Mouse (Mus musculus): ENCODE data around the gene Stn1. TPM values are rescaled to one million over a fixed set of nuclear protein-coding genes. Genes with fewer than 3 reads are reported as not detected.
A peak's percentile ranks its signal among the peaks of the same experiment; 100 is the strongest.

Stn1 gene
- total and polyA plus RNA-seq, 3 experiments, result 15.7 to 20.0 (median 15.8) TPM

DNA sequence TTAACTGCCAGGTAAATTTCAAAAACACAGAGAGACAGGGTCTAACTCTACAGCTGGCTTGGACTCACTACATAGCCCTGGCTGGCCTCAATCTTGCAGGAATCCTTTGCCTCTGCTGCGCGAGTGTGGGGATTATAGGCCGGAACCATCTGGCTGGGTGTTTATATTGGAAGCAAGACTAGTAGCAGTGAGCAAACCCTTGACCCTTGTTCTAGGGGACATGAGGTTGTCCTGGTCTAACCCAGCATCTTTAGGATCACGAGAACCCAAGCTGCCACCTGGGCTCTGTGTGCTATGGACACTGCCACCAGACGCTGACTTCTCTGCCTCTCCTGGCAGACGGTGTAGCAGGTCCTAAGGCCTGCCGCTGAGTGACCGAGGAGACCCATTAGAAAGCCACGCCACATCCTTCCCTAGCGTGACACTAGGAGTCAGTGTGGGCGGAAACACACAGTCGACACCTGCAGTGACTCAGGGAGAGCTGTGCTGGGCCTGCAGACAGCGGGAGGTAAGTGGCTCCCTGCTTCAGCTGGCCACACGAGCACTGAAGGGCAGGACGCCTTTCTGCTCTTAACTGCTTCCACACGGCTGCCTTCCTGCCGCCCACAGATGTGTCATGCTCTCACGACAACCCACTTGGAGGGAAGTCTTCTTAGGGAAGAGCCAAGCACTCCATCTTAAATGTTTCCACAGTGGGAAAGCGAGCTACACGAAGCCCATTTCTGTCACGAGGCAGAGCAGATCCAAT lies 10.9 kb downstream of the Stn1 start:
- 52% methylated on average over 21 of the region's 21 CpGs for WGBS
- Histone ChIP-seq H3K9ac (ENCODE audit: low read depth, low read length) (peak overlapping the region; percentile 21; the same call in 1 of the 2 replicates), H3K27ac (peak overlapping the region; percentile 52), H3K79me2 (replicated peaks; ENCODE audit: control insufficient read depth, insufficient read depth, low read length) (no peaks in the 10 kb centered on the region), H3K36me3 (ENCODE audit: control insufficient read depth, insufficient read depth, low read length) (no peaks in the 10 kb centered on the region), H3K4me1 (ENCODE audit: control insufficient read depth, insufficient read depth, low read length) (peaks cover 4% of the 10 kb centered on the region), H3K4me3 (no peak overlapping the region), H3K27me3 (ENCODE audit: control insufficient read depth, insufficient read depth, low read length) (no peaks in the 10 kb centered on the region)
- DNase-seq, result no peak
- intact Hi-C loops (cut with DNase I), result no loop called here
- TF ChIP-seq CTCF (IDR thresholded peaks at IDR 0.05), result no peak
- no peak for TF ChIP-seq EP300 (IDR thresholded peaks at IDR 0.05; ENCODE audit: insufficient read depth, low read depth, low read length)
- TF ChIP-seq POLR2A (IDR thresholded peaks at IDR 0.05; ENCODE audit: insufficient read depth, low read depth, low read length), result no peak

DNA sequence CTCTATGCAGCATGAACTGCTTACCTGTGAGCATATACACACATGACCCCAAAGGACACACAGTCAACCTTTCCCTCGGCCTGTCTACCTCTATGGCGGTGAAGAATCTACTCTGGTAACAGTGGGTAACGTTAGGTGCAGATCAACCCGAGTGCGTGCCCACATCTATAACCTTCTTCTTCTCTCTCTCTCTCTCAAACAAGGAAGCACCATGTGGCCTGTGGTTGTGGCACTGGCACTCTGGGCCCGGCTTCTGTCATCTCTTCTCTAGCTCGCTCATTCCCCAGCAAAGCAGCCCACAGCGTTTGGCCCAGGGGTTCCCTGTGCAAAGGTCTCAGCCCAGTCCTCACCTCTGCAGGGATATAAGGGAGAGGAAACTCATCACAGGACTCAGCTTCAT lies 12.4 kb downstream of the Stn1 start:
- Histone ChIP-seq H3K27me3 (ENCODE audit: control insufficient read depth, insufficient read depth, low read length) (no peaks in the 10 kb centered on the region), H3K4me3 (no peak overlapping the region), H3K79me2 (replicated peaks; ENCODE audit: control insufficient read depth, insufficient read depth, low read length) (no peaks in the 10 kb centered on the region), H3K36me3 (ENCODE audit: control insufficient read depth, insufficient read depth, low read length) (no peaks in the 10 kb centered on the region), H3K27ac (no peak overlapping the region), H3K4me1 (ENCODE audit: control insufficient read depth, insufficient read depth, low read length) (peaks cover 4% of the 10 kb centered on the region), H3K9ac (ENCODE audit: low read depth, low read length) (no peak overlapping the region)
- intact Hi-C loops (cut with DNase I), result no loop called here
- no peak for TF ChIP-seq POLR2A (IDR thresholded peaks at IDR 0.05; ENCODE audit: insufficient read depth, low read depth, low read length)
- TF ChIP-seq CTCF (IDR thresholded peaks at IDR 0.05), result no peak
- no peak for TF ChIP-seq EP300 (IDR thresholded peaks at IDR 0.05; ENCODE audit: insufficient read depth, low read depth, low read length)
- 93% methylated on average over 8 of the region's 8 CpGs for WGBS
- no peak for DNase-seq

DNA sequence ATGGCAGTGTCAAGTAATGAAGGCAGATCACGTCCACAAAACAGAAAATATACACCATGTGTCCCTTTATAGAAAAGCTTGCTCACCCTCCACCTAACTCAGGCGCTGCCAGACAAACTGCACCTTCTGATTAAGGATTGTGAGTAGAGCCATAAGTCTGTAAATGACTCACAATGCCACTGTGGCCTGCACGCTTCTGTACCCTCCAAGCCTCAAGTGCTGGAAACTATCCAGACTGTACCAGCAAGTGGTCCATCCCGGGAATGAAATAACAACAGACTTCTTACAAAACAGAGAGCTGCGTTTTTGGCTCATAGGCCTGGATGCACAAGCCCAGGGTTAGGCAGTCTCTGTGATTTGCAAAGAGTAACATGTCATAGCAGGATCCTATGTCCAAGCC lies 15.9 kb downstream of the Stn1 start:
- peaks cover 12% of the 10 kb centered on the region for H3K4me1 ChIP-seq (ENCODE audit: control insufficient read depth, insufficient read depth, low read length)
- intact Hi-C loops (cut with DNase I), result no loop called here
- TF ChIP-seq POLR2A (IDR thresholded peaks at IDR 0.05; ENCODE audit: insufficient read depth, low read depth, low read length) (no peak), EP300 (IDR thresholded peaks at IDR 0.05; ENCODE audit: insufficient read depth, low read depth, low read length) (no peak), CTCF (IDR thresholded peaks at IDR 0.05) (no peak)
- WGBS, result 90% methylated on average over 5 of the region's 5 CpGs
- H3K27ac ChIP-seq, result no peak overlapping the region
- no peaks in the 10 kb centered on the region for H3K27me3 ChIP-seq (ENCODE audit: control insufficient read depth, insufficient read depth, low read length)
- no peak overlapping the region for H3K4me3 ChIP-seq
- no peak overlapping the region for H3K9ac ChIP-seq (ENCODE audit: low read depth, low read length)
- H3K36me3 ChIP-seq (ENCODE audit: control insufficient read depth, insufficient read depth, low read length), result no peaks in the 10 kb centered on the region
- no peak for DNase-seq
- no peaks in the 10 kb centered on the region for H3K79me2 ChIP-seq (replicated peaks; ENCODE audit: control insufficient read depth, insufficient read depth, low read length)

DNA sequence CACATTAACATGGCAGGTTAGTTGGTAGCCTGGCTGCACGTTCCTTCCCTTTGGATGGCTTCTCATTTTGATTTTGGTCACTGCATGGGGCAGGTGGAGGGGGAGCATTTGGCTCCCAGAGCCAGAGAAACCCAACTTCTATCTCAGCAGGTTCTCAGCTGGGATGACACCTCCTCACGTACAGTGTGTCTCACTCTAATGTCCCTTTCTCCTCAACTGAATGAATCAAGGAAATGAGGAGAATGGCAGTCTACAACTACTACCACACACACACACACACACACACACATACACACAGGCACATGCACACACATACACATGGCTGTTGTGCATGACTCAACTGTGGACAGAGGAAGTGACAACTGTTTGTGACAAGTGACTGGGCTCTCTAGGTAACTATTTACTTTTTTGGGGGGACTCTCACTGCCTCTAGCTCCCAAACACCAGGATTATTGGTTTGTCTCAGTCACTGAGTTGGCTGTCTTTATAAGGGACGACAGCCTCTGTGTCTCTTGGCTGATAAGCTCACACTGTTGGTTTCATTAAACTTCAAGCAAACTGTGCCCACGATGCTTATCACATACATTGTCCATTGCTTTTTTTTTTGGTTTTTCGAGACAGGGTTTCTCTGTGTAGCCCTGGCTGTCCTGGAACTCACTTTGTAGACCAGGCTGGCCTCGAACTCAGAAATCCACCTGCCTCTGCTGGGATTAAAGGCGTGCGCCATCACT lies 18.0 kb downstream of the Stn1 start:
- no peak for DNase-seq
- intact Hi-C loops (cut with DNase I), result loop anchor here (2.0 kb wide), 1 partner anchor 41 kb away; no protein-coding TSS in a partner anchor
- H3K9ac ChIP-seq (ENCODE audit: low read depth, low read length), result no peak overlapping the region
- H3K27ac ChIP-seq, result peak overlapping the region; percentile 62
- H3K4me3 ChIP-seq, result no peak overlapping the region
- no peaks in the 10 kb centered on the region for H3K36me3 ChIP-seq (ENCODE audit: control insufficient read depth, insufficient read depth, low read length)
- TF ChIP-seq EP300 (IDR thresholded peaks at IDR 0.05; ENCODE audit: insufficient read depth, low read depth, low read length) (no peak), POLR2A (IDR thresholded peaks at IDR 0.05; ENCODE audit: insufficient read depth, low read depth, low read length) (no peak), CTCF (IDR thresholded peaks at IDR 0.05) (no peak)
- no peaks in the 10 kb centered on the region for H3K79me2 ChIP-seq (replicated peaks; ENCODE audit: control insufficient read depth, insufficient read depth, low read length)
- H3K27me3 ChIP-seq (ENCODE audit: control insufficient read depth, insufficient read depth, low read length), result no peaks in the 10 kb centered on the region
- peaks cover 13% of the 10 kb centered on the region for H3K4me1 ChIP-seq (ENCODE audit: control insufficient read depth, insufficient read depth, low read length)
- 71% methylated on average over 8 of the region's 8 CpGs for WGBS

DNA sequence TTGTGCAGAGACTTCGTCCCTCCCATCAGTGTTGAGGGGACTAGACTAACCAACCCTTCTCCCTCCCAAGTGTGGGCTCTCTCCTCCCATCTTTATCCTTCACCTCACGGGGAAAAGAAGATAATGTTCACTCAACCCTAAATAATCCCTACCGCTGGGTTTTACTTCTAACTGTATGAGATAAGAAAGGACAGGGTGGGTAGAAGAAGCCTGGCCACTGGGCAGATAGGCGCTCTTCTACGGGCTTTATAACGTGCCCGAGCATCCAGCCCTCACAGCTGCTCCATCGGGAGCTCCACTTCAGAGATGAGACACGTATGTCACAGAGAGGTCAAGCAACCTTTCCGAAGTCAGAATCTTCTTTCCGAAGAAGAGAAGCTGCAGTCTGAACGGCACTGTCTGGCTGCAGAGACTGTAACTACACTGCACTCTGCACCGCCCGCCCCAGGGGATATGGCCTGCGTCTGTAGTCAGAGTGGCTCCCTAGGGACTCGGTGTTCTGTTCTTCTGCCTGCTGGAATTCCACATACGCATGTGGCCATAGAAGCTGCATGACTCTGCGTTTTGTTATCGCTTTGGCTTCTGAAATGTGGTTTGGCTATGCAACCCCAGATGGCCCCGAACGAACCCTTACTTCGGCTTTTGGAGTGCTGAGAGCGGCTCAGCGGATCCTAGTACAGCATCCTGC lies 18.7 kb downstream of the Stn1 start:
- Histone ChIP-seq H3K79me2 (replicated peaks; ENCODE audit: control insufficient read depth, insufficient read depth, low read length) (no peaks in the 10 kb centered on the region), H3K27me3 (ENCODE audit: control insufficient read depth, insufficient read depth, low read length) (no peaks in the 10 kb centered on the region), H3K9ac (ENCODE audit: low read depth, low read length) (0 out of 2 replicates have a peak overlapping the region, but pooled peaks have one; percentile 15), H3K4me3 (no peak overlapping the region), H3K4me1 (ENCODE audit: control insufficient read depth, insufficient read depth, low read length) (peaks cover 13% of the 10 kb centered on the region), H3K27ac (peak overlapping the region; percentile 62), H3K36me3 (ENCODE audit: control insufficient read depth, insufficient read depth, low read length) (no peaks in the 10 kb centered on the region)
- peak; percentile 56 for TF ChIP-seq POLR2A (IDR thresholded peaks at IDR 0.05; ENCODE audit: insufficient read depth, low read depth, low read length)
- peak; percentile 99 for TF ChIP-seq EP300 (IDR thresholded peaks at IDR 0.05; ENCODE audit: insufficient read depth, low read depth, low read length)
- peak; percentile 9; the same call in 1 of the 2 replicates for TF ChIP-seq CTCF (IDR thresholded peaks at IDR 0.05)
- peak; percentile 70 to 81 for DNase-seq
- 55% methylated on average over 24 of the region's 24 CpGs for WGBS
- intact Hi-C loops (cut with DNase I), result loop anchor here (2.0 kb wide), 1 partner anchor 42 kb away; no protein-coding TSS in a partner anchor

Measured in heart, adult 2 months (tissue).